Mouse (Mus musculus) CD4-positive, CD25-positive, alpha-beta regulatory T cell, adult 4 months (primary cell): ENCODE measurements around the gene Dock4. TPM values are rescaled to one million over a fixed set of nuclear protein-coding genes. Genes with fewer than 3 reads are reported as not detected.

Experiments
- ATAC-seq: one replicate; pipeline ENCODE4 v1.8.0; 2017
- polyA plus RNA-seq, 2 experiments: library from polyadenylated mRNA; unstranded; fragments of 100-300 nt; shearing (Covaris generic); gene quantifications; one replicate each; pipeline ENCODE4 v1.2.1; 2017

The Dock4 gene
- polyA plus RNA-seq, 2 experiments from 2014 or later: 0.90 to 1.7 TPM

GRCm38 (mm10) chr12:40568971-40569968, 123.5 kb downstream of the Dock4 start:
- ATAC-seq: no peak

DNA sequence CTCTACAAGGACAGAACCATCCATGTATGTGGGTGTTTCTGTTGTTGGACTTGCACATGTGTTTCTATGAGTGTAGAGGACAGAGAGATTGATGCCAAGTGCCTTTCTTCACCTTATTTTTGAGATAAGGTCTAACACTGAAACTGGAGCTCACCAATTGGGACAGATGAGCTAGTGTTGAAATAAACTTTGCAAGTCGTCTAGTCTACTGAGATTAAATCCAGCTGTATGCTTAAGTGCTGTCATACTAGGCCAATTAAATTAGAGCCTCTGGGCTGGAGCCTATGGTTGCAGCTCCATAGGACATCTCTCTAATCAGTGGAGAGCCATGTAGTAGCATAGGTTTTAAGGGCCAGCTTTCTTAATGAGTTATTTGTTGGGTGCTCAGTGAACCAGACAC, 124.5 kb downstream of the Dock4 start:
- ATAC-seq: no peak

- no peak for ATAC-seq
Measured at GRCm38 (mm10) chr12:40574051-40574450, 128.3 kb downstream of the Dock4 start.

- no peak for ATAC-seq
Measured at GRCm38 (mm10) chr12:40576749-40577148, 131.0 kb downstream of the Dock4 start.

DNA sequence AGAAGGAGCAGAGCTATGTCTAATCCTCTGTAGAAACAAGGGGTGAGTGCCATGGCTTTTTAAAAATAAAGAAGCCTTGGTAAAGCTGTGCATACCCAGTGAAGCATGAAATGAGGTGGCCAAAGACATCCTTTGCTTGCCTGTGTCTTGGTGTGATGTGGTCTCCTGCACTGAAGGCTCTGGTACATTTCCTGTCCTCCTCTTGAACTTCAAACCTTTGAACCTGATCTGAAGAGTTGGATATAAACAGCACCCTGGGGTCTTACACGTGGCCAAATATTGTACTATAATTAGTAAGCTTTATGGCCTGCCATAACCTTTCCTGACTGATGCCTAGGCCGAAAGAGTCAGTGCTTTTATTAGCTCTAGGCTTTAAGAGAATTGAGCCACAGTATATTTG, 134.6 kb downstream of the Dock4 start:
- ATAC-seq: no peak

- ATAC-seq: no peak
Measured at GRCm38 (mm10) chr12:40581037-40581436, 135.3 kb downstream of the Dock4 start.

- no peak for ATAC-seq
Measured at GRCm38 (mm10) chr12:40582059-40582458, 136.3 kb downstream of the Dock4 start.

- ATAC-seq: no peak
Measured at GRCm38 (mm10) chr12:40584526-40585289, 139.0 kb downstream of the Dock4 start.

DNA sequence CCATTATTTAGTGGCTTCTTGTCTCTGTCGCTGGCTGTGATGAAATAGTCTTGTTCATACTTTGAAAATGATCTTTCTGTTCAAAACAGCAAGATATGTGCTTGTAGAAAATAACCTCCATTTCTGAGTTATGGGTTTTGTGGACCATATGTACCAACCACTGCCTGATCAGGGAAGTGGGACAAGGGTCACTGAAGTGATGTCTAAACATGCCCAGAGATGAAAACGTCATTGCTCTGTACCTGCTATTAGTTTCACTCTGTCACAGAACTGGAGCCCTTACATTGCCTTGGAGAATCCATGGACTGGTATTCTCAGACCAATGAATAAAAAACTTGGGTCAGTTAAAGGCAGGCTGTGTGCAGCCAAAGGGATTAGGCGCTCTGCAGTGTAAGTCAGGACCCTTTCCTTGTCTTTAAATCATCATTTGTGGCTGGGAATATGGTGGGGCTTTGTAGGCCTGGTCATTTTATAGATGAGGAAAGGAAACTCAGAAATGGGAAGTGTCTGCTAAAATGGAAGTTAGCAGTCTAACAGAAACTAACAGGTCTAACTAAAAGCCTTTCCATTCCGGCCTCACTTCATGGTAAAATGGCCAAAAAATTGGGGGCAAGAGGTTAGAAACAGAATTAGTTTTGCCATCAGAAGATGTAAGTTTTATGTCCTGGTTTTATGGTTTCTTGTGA, 139.8 kb downstream of the Dock4 start:
- ATAC-seq: no peak

GRCm38 (mm10) chr12:40594161-40594560, 148.4 kb downstream of the Dock4 start:
- no peak for ATAC-seq

GRCm38 (mm10) chr12:40595440-40595839, 149.7 kb downstream of the Dock4 start:
- no peak for ATAC-seq

DNA sequence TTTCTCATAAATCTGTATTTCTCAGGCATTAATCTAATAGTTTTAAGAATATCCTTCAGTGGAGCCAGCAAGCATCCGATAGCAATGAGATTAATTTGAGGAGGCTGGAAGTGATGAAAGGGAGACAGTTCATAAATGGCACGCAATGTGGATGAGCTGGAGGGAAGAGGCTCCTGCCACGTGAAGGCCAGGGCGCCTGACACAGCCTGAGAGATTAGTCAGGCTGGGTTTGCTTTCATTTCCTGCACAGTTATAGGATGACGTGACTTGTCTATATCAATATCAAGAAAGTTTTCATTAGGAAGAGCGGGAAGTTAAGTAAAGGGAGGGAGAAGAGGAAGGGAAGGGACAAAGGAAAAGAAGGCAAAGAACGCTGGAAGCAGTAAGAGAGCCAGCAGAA, 150.3 kb downstream of the Dock4 start:
- no peak for ATAC-seq

GRCm38 (mm10) chr12:40596441-40596840, 150.7 kb downstream of the Dock4 start:
- ATAC-seq: no peak

- no peak for ATAC-seq
Measured at GRCm38 (mm10) chr12:40599952-40600351, 154.2 kb downstream of the Dock4 start.

- ATAC-seq: no peak
Measured at GRCm38 (mm10) chr12:40605565-40605964, 159.8 kb downstream of the Dock4 start.

DNA sequence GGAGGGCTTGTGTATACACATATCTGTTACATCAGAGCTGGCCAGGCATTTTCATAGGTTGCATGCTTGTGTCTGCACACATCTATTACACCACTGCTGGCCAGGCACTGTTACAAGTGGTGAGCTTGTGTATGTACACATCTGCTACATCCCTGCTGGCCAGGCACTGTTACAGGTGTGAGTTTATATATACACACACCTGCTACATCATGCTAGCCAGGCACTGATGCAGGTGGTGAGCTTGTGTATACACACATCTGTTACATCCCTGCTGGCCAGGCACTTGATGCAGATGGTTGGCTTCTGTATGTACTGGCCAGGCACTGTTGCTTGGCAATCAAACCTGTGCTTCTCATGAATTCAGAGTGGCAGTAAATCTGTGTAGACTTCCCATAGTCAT, 177.2 kb downstream of the Dock4 start:
- no peak for ATAC-seq

DNA sequence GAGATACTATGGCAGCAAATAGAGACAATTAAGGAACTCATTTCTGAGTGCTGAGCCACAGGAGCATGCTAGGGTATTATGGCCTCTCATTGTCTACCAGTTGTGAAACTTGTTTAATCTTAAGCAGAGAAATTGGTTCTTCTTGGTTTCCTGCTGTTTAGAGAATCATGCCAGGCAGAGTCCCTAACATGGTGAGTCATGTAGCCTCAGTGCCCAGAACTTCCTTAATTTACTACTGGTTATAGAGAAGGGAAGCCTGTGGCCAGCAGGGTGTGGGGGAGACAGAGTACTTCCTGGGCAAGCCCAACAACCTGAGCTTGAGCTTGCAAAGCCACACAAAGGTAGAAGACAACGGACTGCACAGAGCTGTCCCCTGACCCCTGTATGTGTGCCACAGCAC, 180.8 kb downstream of the Dock4 start:
- ATAC-seq: no peak

- ATAC-seq: no peak
Measured at GRCm38 (mm10) chr12:40633242-40633641, 187.5 kb downstream of the Dock4 start.

DNA sequence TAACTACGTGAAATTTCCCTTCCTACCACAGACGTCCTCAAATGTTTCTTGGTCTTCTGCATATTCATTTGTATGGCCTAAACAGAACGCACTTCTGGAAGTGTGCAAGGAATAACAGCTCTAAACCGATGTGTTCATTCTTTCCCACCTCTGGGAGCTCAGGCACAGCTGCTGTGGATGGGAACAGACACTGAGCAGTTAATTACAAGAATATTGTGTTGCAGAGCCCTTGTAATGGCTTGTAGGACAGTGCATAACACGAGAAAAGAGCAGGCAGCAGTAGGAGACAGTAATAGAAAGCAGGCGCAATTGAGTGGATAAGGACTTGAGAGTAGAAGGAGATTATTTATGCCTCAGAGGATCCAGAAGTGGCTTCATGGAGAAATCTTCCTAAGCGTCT, 188.4 kb downstream of the Dock4 start:
- ATAC-seq: no peak

GRCm38 (mm10) chr12:40635991-40636390, 190.2 kb downstream of the Dock4 start:
- no peak for ATAC-seq

GRCm38 (mm10) chr12:40637427-40637826, 191.7 kb downstream of the Dock4 start:
- no peak for ATAC-seq

- ATAC-seq: no peak
Measured at GRCm38 (mm10) chr12:40645869-40646268, 200.1 kb downstream of the Dock4 start.

DNA sequence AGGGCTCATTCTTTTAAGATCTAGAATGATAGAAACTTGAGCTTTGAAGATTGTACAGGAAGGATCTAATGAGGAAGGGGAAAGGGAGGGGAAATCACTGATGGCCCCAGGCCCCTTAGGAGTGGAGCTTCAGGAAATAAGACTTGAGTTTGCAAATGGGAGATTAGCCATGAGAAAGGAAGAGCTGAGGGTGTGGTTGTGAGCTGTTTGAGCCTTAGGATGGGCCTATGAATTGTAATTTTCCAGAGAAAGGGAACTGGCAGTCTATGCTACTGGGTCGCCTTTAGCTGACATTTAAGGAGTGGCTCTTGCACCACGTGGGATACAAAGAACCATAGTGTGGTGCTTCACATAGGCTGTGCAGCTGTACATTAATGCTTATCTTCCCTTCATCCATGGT, 208.6 kb downstream of the Dock4 start:
- ATAC-seq: no peak
